Mouse (Mus musculus) brain, embryonic 14.5 days (tissue): ENCODE results near the gene Zglp1.

Experiments
- CTCF ChIP-seq: fragments of 200-500 bp; IDR thresholded peaks from 2 replicates; pipeline ENCODE4 v1.5.1; 2012; ENCODE audit warnings: inconsistent platforms, mild to moderate bottlenecking, moderate library complexity, borderline replicate concordance; ENCODE audit not compliant: insufficient read depth, insufficient read length; ENCODE audit errors: extremely low read depth
- POLR2A ChIP-seq: fragments of 200-500 bp; IDR thresholded peaks from 2 replicates; pipeline ENCODE4 v1.6.1; 2012; ENCODE audit warnings: mild to moderate bottlenecking, inconsistent platforms, borderline replicate concordance; ENCODE audit not compliant: poor library complexity, insufficient read depth, insufficient read length, severe bottlenecking; ENCODE audit errors: extremely low read depth

GRCm38 (mm10) chr9:21072641-21073040, 5.7 kb upstream of the Zglp1 start:
- TF ChIP-seq CTCF (no peak), POLR2A (no peak)
